Mouse (Mus musculus) kidney, postnatal 36 days (tissue): ENCODE measurements around the gene Wnt10a.
A peak's percentile ranks its signal among the peaks of the same experiment; 100 is the strongest.

Source experiments
- DNase-seq, 2 experiments: peaks; one replicate each; pipeline ENCODE4 v3.0.0; 2021 to 2022; ENCODE audit warnings: mixed read lengths in 2 of 2

Gene Wnt10a

DNA sequence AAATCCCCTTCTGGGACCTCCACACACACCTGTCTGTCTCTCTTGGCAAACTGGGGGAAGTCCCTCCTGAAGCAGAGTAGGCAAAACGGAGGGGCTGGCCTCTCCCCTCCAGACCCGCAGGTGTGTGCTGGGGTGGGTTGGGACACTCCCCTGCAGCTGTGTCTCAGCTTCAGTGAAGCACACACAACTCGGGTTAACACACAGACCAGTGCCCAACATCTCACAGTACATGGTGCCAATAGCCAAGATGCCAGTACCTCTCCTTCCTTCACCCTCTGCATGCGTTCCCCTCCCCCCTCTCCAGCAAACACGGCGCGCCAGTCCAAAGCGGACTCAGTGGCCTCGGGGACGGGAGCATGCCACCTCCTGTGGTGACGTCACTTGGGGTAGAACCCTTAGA, at the start of gene Wnt10a:
TSS of gene Wnt10a (plus strand) at position 268 of the 400 bp plus-strand sequence.
- peak; percentile 36 to 40 for DNase-seq

DNA sequence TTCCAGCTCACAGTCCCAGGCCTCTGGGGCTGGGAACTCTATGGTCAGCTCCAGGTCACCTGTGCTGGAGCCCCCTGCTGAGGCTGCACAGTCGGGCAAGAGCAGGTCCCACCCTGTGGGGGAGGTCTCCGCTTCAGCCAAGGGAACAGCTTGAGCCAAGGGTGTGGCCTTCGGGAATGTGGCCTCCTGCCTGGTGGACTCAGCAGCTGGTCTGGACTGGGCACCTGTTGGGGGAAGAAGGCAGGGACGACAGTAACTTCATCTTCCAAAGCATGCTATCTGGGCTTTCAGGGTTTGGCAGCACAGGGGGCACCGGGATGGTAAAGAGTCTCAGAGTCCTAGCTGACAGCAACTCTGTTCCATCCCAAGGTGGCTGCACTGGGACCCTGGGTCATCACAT, 44.0 kb upstream of the Wnt10a start:
- no peak for DNase-seq

DNA sequence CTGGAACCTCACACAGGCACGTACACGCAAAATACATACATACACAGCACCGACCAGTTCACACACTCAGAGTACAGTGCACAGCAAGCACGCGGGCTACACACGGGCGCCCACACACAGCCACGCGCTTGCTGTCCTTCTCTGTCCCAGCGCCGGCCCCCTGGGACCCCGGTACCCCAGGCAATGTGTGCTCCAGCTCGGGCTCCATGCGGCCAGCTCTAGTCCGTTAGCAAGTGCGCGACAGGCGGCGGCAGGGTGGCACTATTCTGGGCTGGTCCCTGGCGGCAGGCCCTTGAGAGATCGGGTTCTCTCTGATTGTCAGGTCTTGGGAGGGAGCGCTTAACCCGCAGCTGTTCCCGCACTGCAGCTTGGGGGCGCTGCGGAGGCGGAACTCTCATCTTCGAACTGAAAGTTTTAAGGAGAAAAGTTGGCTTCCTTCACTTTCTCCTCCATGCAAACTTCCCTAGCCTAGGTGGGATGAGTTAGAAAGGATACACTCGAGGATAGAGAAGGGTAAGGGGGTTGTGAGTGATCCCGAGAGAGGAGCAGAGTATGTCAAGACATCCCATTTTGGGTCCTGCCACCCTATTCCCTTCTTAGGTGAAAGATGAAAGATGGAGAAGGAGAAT, 42.6 kb upstream of the Wnt10a start, which contains the start of gene Prkag3:
TSS of gene Prkag3 (minus strand) at position 579 of the 629 bp plus-strand sequence.
- peak; percentile 65 to 85 for DNase-seq

DNA sequence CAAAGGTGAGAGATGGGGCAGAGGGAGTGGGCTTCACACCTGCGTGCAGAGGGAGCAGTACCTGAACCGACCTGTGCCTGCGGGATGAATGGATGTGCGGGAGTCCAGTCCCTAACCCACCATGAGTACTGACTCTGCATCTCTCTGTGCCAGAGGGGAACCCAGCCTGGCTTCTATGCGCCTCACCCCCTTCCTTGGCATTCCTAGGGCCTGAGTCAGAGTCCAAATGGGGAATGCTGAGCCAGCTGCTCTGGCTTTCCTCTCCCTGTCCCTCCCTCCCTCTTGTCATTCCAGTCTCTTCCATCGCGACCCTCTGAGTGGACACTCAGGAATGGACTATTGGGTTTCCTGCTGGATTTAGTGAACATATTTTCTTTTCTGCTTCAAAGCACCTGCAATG, 42.0 kb upstream of the Wnt10a start:
- DNase-seq = peak; percentile 77 to 89

DNA sequence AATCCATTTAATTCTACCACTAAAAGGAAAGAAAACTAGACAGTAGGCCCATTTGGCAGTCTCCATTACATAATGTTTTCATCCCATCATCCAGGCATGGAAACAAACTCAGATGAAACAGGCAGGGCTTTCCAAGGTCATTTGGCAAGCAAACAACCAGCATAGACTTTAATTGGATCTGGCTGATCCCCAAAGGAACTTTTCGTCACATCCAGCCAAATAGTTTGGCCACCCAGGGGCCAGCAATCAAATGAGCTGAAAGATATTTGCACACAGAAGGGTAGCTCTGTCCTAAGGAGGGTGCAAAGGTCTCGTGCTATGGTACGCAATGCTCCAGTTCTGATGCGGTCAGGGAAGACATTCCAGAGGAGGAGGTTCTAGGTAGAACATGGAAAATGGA, 40.6 kb upstream of the Wnt10a start:
- DNase-seq = peak; percentile 78 to 93

DNA sequence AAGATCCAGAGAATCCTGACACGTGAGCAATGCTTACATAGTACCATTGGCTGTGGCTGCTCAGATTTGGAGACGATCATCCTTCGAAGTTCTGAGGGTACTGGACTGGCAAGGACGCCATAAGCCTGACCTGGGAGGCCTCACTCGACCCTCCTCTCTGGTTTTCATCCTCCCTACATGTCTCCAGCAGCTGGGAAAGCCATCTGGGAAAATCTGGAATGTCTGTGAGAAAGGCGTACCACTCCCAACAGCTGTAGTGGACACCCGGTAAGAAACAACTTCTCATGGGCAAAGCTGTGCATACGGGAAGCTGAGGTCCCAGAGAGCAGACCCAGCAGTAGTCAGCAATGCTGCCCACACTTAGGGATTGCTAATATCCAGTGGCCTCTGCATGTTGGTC, 39.2 kb upstream of the Wnt10a start:
- no peak for DNase-seq

DNA sequence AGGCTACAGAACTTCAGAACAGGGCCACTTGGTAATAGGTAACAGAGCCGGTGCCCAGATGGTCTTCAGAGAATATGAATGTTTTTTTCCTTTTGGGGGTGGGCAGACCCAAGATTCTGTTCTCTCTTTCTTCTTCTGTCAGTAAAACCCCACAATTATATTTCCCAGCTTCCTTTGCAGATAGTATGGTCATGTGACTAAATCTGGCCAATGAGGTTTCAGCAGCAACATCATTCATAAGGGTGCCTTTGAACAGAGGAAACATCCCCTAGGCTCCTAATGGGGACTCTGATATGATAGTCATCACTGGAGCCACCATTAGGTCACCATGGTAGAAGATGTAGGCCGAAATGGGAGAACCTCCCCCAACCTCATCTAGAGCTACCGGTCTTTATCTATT, 38.5 kb upstream of the Wnt10a start:
- no peak for DNase-seq

DNA sequence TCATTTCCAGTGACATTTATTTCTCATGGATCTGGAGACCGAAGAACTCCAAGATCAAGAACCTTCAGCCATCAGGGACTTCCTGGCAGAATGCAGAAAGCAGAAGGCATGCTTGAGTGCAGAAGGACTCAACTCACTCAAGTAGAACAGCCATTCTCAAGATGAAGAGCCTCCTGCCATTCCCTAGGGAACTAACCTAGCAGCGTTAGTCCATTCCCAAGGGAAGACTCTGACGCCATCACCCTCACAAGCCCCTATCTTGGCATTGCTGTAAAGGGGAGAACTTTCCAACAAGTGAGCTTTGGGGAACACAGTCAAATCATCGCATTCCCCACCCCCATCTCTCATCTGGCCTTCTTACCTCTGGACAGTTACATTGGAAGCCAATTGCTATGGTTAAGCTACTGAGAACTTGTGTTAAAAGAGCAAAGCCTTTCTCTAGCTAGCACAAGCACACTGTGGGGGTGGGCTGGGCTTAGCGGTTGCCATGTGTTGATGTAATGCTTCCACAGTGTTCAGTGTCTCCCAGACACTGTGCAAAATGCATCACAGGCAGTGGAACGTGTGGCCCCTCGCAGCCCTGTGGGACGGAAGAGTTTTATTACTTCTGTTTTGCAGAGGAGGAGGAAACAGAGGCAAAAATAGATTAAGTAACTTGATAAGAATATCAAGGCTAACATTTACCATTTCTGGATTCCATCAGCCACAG, 37.9 kb upstream of the Wnt10a start:
- no peak for DNase-seq

DNA sequence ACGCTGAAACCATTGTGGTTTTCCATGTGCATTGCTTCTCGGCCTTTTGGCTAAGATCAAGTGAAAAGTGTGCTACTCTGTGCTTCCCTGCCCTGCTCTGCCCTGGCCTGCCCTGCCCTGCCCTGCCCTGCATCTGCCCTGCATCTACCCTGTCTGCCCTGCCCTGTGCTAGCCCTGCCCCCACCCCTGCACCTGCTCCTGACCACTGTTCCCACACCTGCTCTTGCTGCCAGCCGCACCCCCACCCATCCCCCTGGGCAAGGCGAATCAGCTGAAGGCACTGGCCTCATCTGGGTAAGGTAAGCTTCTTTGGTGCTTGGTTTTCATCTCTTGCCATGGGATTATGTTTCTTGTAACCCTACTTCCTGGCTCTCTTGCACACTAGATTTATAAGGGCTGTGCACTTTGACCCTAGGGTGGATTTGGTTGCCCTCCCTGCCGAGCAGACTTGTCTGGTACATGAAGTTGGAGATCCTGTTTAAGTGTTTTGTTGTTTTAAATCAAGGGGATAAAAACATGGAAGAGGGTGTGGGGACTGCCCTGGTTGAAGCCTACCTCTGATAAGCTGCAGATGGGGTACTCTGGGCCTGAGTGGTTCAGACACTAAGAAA, 37.0 kb upstream of the Wnt10a start:
- peak; percentile 49 to 66 for DNase-seq

DNA sequence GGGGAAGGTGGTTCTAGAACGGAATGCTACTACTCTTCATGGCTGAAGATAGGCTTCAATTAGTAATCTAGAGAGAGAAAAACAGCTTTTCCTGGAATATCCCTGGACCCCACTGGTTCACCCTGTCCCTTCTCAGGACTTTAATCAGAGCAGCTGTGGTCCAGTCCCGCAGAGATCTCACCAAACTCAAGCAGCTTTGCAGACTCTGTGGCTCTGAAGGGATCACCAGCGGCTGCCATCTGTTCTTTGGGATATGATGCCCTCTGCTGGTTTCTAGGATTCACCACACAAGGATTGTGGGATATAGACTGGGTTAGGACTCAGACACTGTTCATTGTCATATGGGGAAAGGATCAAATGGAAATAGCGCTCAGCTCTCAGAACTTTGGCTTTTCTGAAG, 31.5 kb upstream of the Wnt10a start:
- peak; percentile 68 to 69 for DNase-seq

DNA sequence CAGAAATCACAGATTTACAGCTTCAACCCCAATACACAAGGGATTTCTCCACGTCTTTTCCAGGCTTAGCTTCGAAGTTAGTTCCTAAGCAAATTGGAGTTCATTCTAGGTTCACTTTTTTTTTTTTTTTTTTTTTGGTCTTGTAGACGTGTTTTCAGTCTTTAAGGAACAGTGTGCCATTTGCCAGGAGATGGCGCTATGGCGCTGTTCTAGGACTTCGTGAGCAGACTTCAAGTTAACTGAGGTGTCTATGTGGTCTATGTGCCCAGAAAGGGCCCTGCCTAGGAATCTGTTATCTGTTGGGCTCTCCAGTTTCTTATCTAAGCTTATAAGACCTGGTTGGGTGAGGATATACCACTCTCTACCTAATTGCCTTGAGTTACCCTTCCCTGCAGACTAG, 28.2 kb upstream of the Wnt10a start:
- DNase-seq = peak; percentile 70 to 89

DNA sequence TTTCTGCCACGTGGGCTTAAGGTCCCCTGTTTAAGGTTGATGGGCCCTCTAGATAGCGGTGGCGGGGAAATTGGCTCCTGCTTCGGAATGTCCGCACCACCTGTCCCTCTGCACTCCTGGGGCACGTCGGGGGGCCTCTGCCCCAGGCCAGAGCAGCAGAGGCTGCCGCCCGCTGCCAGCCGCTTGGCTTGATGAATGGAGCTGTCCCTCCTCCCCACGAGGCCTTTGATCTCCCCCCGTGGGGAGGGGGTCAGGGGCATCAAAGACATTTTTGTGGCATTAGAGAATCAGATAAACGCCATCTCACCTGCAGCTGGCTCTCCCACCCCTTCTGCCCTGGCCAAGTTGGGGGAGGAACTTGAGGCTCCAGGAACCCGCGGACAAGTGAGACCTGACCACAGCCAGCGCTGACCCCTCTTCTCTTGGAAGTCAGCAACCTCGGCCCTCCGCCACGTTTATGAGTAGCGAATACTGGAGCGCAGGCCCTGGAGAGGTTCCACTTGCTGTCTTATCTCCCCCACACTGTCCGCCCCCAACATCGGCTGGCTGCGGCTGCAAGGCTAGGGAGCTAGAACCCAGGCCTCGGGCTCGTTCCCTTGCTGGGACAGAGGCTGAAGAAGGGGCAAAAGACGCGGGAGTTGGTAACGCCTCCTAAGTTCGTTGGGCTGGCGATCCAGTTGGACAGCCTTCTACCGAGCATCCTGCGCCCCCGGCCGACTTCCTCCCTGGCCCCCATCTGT, 20.4 kb upstream of the Wnt10a start:
- DNase-seq = no peak

DNA sequence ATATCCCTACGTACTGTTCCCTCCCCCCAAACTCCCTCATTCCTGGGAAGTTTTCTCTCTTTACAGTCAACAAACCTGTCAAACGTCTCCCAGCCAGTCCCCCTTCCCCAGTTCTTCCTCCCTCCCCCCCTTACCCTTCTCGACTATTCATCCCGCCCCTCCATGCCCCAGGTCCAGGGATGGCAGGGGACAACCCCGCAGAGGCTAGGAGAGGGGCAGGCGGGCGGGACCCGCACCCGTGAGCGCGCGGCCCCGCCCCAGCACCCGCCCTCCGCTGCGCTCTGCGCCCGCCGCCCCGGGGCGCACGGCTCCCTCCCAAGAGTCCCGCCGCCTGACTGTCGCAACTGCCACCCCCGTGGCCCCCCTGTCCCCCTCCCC, 19.9 kb upstream of the Wnt10a start:
- DNase-seq = no peak

DNA sequence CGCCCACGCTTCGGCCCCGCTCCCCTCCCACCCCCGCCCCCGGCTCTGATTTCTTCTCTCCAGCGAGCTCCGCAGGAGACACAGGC, 19.6 kb upstream of the Wnt10a start, which contains the start of gene Wnt6:
TSS of gene Wnt6 (plus strand) at position 48 of the 86 bp plus-strand sequence.
- DNase-seq = no peak

DNA sequence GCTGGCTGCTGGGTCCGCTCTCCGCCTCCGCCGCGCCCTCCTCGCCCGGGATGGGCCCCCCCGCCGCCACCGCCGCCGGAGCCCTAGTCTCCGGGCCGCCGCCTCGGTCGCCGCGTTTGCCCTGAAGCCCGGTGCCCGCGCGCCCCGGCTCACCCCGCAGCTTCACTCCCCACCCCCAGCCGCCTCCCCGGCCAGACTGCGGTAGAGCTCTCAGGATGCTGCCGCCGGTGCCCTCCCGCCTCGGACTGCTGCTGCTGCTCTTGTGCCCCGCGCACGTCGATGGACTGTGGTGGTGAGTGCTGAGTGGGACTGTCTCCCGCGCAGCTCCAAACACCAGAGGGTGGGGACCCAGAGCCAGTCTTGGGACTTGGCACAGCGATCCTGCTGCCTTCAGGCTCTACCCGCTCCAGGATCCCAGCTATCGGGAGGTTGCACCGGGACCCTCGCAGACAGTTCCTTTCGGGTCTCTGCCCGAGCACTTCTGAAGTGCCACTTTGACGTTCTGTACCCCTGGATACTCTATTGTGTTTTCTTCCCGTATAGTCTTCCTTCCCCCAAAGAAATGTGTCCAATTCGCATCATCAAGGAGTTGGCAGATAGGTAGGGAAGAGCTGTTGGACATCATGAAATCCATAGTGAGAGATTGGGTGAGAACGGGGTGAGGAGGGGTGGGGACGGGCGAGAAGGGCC, 19.2 kb upstream of the Wnt10a start:
- peak in 1 of 2 experiments; percentile 41 for DNase-seq

DNA sequence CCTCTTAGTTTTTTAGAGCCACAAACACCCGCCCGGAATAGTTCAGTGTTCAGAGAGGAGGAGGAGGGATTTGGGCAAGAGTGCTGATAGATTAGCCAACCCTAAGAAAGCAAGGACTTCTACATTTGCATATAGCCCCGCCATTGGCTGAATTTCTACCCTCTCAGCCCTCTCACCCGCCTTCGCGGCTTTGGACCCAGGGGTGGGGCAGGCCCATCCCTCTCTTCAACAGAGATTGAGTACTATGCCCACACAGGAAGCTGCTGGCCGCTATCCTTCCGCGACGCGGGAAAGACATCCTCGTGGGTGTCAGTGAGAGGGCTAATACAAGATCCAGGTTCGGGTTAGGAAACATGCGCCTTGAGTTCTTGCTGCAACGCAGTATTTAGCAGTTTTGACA, 18.2 kb upstream of the Wnt10a start:
- DNase-seq = peak; percentile 86 to 90

DNA sequence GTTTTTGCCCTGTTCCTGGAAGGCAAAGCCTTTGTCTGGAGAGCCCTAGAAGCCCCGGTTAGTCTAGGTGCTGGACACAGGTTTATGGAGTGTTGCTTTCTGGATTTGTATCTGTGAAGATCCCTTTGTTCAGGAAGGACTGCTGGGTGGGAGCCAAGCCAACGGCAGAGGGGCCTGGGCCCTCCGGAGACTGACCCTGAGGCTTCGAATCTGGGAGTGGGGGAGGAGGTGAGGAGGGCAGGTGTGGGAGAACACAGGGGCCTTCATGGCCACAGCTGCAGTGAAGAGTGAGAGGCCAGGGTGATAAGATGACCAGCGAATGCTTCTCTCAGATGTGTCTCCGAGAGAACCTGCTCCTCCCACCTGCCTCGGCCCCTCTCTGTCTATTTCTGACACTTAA, 17.3 kb upstream of the Wnt10a start:
- DNase-seq = no peak

DNA sequence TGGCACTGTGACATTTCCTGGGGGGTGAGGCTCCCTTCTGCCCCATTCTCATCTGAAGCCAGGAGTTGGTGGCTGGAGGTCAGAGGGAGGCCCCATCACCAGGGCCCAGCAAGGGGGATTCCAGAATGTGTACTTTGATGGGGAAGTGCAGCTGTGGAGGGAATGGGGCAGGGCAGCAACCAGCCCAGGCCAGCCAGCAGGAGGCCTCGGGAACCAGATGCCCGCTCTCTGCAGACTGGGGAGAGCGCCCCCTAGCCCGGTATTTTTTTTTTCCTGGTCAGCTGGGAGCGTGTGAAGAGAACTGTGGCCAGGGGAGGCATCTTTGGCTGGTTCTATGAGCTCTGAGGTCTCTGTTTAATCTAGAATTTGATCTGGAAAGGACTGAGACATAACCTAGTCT, 15.5 kb upstream of the Wnt10a start:
- peak in 1 of 2 experiments; percentile 57 for DNase-seq

DNA sequence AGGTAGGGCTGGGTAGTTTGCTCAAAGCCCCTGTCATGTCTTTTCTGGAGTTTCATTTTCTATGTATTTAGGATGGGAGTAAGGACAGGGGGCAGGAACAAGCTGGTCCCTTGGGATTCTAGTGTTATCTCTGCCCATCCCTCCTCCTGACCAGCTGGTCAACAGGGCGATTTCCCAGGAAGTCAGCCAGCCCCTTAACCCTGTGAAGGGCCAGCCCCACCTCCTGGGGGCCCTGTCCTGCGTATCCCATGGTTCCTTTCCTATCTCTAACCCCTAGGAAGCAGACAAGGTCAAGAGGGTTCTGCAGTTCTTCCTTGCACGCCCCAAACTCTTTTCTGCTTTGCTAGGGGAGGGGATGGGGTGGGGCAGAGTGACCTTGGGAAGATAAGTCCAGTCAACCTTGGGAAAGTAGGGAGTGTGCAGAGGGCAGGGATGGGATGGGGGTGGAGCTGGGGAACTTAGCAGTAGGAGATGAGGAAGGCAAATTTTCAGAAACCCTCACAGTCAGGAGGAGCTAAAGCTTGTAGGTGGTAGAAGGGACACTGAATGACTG, 12.3 kb upstream of the Wnt10a start:
- DNase-seq = no peak

DNA sequence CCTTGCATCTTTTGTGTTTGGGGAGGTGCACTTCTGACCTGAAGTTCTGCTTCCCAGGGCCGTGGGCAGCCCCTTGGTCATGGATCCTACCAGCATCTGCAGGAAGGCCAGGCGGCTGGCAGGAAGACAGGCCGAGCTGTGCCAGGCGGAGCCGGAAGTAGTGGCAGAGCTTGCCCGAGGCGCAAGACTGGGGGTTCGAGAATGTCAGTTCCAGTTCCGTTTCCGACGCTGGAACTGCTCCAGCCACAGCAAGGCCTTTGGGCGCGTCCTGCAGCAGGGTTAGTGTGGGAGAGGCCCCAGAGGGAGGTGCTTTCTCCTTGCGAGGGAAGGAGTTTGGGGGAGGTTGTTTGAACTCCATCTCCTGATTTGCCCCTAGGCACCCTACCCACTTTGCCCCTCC, 9.3 kb upstream of the Wnt10a start:
- peak in 1 of 2 experiments; percentile 30 for DNase-seq

DNA sequence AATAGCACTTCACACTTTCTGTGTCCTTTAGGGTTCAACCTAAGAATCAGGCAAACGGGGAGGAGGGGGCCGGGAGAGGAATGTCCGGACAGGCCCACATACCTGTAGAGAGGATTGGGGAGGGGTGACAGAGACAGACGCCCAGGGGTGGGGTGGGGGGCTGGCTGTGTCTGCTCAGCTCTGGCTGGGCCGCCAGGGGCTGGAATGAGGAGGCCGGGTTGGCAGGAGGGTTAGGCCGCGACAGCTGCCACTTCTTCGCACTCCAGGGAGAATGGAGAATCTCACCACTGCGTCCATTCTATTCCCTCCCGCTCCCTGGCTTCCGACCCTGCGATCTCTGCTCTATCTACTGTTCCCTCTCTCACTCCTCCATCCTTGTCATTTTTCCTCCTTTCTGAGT, 7.8 kb upstream of the Wnt10a start:
- DNase-seq = no peak

DNA sequence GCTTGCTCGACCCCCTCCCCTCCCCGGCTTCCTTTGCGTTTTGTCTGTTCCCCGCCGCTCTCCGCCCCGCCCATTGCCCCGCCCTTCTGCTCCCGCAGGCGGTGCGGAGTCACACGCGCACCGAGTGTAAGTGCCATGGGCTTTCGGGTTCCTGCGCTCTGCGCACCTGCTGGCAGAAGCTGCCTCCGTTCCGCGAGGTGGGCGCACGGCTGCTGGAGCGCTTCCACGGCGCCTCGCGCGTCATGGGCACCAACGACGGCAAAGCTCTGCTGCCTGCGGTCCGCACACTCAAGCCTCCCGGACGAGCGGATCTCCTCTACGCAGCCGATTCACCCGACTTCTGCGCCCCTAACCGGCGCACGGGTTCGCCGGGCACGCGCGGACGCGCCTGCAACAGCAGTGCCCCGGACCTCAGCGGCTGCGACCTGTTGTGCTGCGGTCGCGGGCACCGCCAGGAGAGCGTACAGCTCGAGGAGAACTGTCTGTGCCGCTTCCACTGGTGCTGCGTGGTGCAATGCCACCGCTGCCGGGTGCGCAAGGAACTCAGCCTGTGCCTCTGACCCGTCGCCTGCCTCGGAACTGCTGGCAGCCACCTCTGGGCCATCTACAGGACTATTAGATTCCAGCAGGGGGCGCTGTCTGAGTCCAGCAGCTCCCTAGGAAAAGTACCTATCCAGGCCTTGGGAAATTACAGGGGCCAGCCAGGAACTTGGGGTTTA, 7.1 kb upstream of the Wnt10a start:
- peak; percentile 56 to 81 for DNase-seq
